Mouse (Mus musculus) liver, embryonic 16.5 days (tissue): ENCODE data around the gene Atf5. TPM values are rescaled to one million over a fixed set of nuclear protein-coding genes. Genes with fewer than 3 reads are reported as not detected.

Experiments
- ATAC-seq: fragments of 200-750 bp; cut with Nextera tagmentation; 2 replicates; pipeline ENCODE4 v1.8.0; 2017; ENCODE audit warnings: low read depth, mild to moderate bottlenecking, moderate number of reproducible peaks, moderate library complexity
- H3K27ac ChIP-seq: fragments of 300-500 bp; sonication (generic); 2 replicates; pipeline ENCODE4 v1.5.1; 2014; ENCODE audit warnings: mild to moderate bottlenecking, low read length
- H3K27me3 ChIP-seq: fragments of 300-500 bp; sonication (generic); 2 replicates; pipeline ENCODE4 v1.6.1; 2014; ENCODE audit warnings: low read depth, low read length, mixed read lengths; ENCODE audit not compliant: control insufficient read depth, insufficient read depth
- H3K36me3 ChIP-seq: fragments of 300-500 bp; sonication (generic); 2 replicates; pipeline ENCODE4 v1.6.1; 2014; ENCODE audit warnings: mild to moderate bottlenecking; ENCODE audit not compliant: control insufficient read depth, insufficient read depth
- H3K4me1 ChIP-seq: fragments of 300-500 bp; sonication (generic); 2 replicates; pipeline ENCODE4 v1.6.1; 2014; ENCODE audit warnings: low read depth, low read length, mixed read lengths; ENCODE audit not compliant: control insufficient read depth
- H3K4me2 ChIP-seq: fragments of 300-500 bp; sonication (generic); 2 replicates; pipeline ENCODE4 v1.6.1; 2014; ENCODE audit warnings: low read depth, low read length, mixed read lengths
- H3K4me3 ChIP-seq: fragments of 300-500 bp; sonication (generic); 2 replicates; pipeline ENCODE4 v1.5.1; 2014; ENCODE audit warnings: low read depth, mild to moderate bottlenecking, low read length
- H3K9ac ChIP-seq: fragments of 300-500 bp; sonication (generic); 2 replicates; pipeline ENCODE4 v1.6.1; 2014; ENCODE audit warnings: low read depth, low read length
- H3K9me3 ChIP-seq: fragments of 300-500 bp; sonication (generic); replicated peaks from 2 replicates; pipeline ENCODE4 v1.6.1; 2016; ENCODE audit warnings: low read length; ENCODE audit not compliant: control insufficient read depth
- WGBS: fragments of 180-500 bp; shearing (Covaris S2); extraction: QIAGEN DNeasy Blood & Tissue Kit; methylation state at CpG from one replicate; pipeline ENCODE4 v1.1.7; 2014; ENCODE audit not compliant: insufficient replicate concordance; 5-methylcytosine and 5-hydroxymethylcytosine counted together
- polyA plus RNA-seq: library from polyadenylated mRNA; unstranded; fragments of >200 nt; fragmentation: Nextera tagmentation; extraction: Ambion mirVana; gene quantifications from 2 replicates; pipeline ENCODE4 v1.2.1, GENCODE M21; 2015

The Atf5 gene
- 7.3 and 9.7 TPM in 2 replicates for polyA plus RNA-seq

GRCm38 (mm10) chr7:44816470-44817021 lies at the start of gene Atf5:
TSS of gene Atf5 (minus strand) at chr7:44816658.
- H3K9me3 ChIP-seq = no peaks in the 10 kb centered on the region
- peak within 1 kb of the TSS; percentile 96 for H3K27ac ChIP-seq
- under 1% methylated on average over 48 of the region's 57 CpGs for WGBS
- peaks cover 53% of the 10 kb centered on the region for H3K4me1 ChIP-seq
- peak within 1 kb of the TSS; percentile 95 for H3K4me3 ChIP-seq
- peak within 1 kb of the TSS; percentile 82 for H3K4me2 ChIP-seq
- no peaks in the 10 kb centered on the region for H3K27me3 ChIP-seq
- peak within 1 kb of the TSS; percentile 97 for H3K9ac ChIP-seq
- ATAC-seq = peak; percentile 20
- H3K36me3 ChIP-seq = peaks cover 6% of the 10 kb centered on the region; the same call in 1 of the 2 replicates

GRCm38 (mm10) chr7:44864595-44865542 lies 48.4 kb upstream of the Atf5 start:
- Histone ChIP-seq H3K4me3 (no peak overlapping the region), H3K4me2 (no peak overlapping the region), H3K9me3 (no peaks in the 10 kb centered on the region), H3K27me3 (no peaks in the 10 kb centered on the region), H3K9ac (no peak overlapping the region), H3K36me3 (peaks cover 21% of the 10 kb centered on the region), H3K4me1 (peaks cover 45% of the 10 kb centered on the region), H3K27ac (no peak overlapping the region)
- ATAC-seq = no peak
- 74% methylated on average over 24 of the region's 24 CpGs for WGBS

- H3K36me3 ChIP-seq = peaks cover 21% of the 10 kb centered on the region
- WGBS = 79% methylated on average over 11 of the region's 11 CpGs
- peaks cover 44% of the 10 kb centered on the region for H3K4me1 ChIP-seq
- no peak overlapping the region for H3K27ac ChIP-seq
- no peaks in the 10 kb centered on the region for H3K9me3 ChIP-seq
- H3K27me3 ChIP-seq = no peaks in the 10 kb centered on the region
- no peak overlapping the region for H3K9ac ChIP-seq
- ATAC-seq = no peak
- no peak overlapping the region for H3K4me3 ChIP-seq
- H3K4me2 ChIP-seq = no peak overlapping the region
These were observed 47.6 kb upstream of the Atf5 start for GRCm38 (mm10) chr7:44863982-44864494.

GRCm38 (mm10) chr7:44863210-44863609 lies 46.8 kb upstream of the Atf5 start:
- WGBS = 89% methylated on average over 14 of the region's 14 CpGs
- H3K9me3 ChIP-seq = no peaks in the 10 kb centered on the region
- no peak overlapping the region for H3K27ac ChIP-seq
- ATAC-seq = no peak
- H3K27me3 ChIP-seq = no peaks in the 10 kb centered on the region
- peaks cover 41% of the 10 kb centered on the region for H3K4me1 ChIP-seq
- H3K4me3 ChIP-seq = no peak overlapping the region
- no peak overlapping the region for H3K9ac ChIP-seq
- H3K4me2 ChIP-seq = no peak overlapping the region
- H3K36me3 ChIP-seq = peaks cover 21% of the 10 kb centered on the region

GRCm38 (mm10) chr7:44862434-44862833 lies 46.0 kb upstream of the Atf5 start:
- WGBS = 87% methylated on average over 8 of the region's 8 CpGs
- H3K4me1 ChIP-seq = peaks cover 44% of the 10 kb centered on the region
- no peak for ATAC-seq

GRCm38 (mm10) chr7:44861429-44861816 lies 45.0 kb upstream of the Atf5 start:
- no peak overlapping the region for H3K27ac ChIP-seq
- H3K27me3 ChIP-seq = no peaks in the 10 kb centered on the region
- 86% methylated on average over 14 of the region's 14 CpGs for WGBS
- H3K9me3 ChIP-seq = no peaks in the 10 kb centered on the region
- peaks cover 38% of the 10 kb centered on the region for H3K4me1 ChIP-seq
- no peak overlapping the region for H3K9ac ChIP-seq
- no peak overlapping the region for H3K4me2 ChIP-seq
- H3K4me3 ChIP-seq = no peak overlapping the region
- ATAC-seq = no peak
- H3K36me3 ChIP-seq = peaks cover 21% of the 10 kb centered on the region

More at GRCm38 (mm10) chr7:44862434-44862833, 46.0 kb upstream of the Atf5 start:
- no peaks in the 10 kb centered on the region for H3K9me3 ChIP-seq
- H3K27ac ChIP-seq = no peak overlapping the region
- no peak overlapping the region for H3K4me2 ChIP-seq
- no peak overlapping the region for H3K9ac ChIP-seq
- H3K4me3 ChIP-seq = no peak overlapping the region
- no peaks in the 10 kb centered on the region for H3K27me3 ChIP-seq
- peaks cover 21% of the 10 kb centered on the region for H3K36me3 ChIP-seq

- peaks cover 38% of the 10 kb centered on the region for H3K4me1 ChIP-seq
- H3K9me3 ChIP-seq = no peaks in the 10 kb centered on the region
- 59% methylated on average over 22 of the region's 22 CpGs for WGBS
- no peak overlapping the region for H3K4me3 ChIP-seq
- ATAC-seq = 0 out of 2 replicates have a peak, but pooled peaks have one; percentile 6
- no peak overlapping the region for H3K9ac ChIP-seq
- no peak overlapping the region for H3K27ac ChIP-seq
- no peak overlapping the region for H3K4me2 ChIP-seq
- H3K36me3 ChIP-seq = peaks cover 21% of the 10 kb centered on the region
- H3K27me3 ChIP-seq = no peaks in the 10 kb centered on the region
These were observed 44.3 kb upstream of the Atf5 start for GRCm38 (mm10) chr7:44860576-44861428.

GRCm38 (mm10) chr7:44859896-44860295 lies 43.4 kb upstream of the Atf5 start:
- Histone ChIP-seq H3K9me3 (no peaks in the 10 kb centered on the region), H3K27me3 (no peaks in the 10 kb centered on the region), H3K4me2 (no peak overlapping the region), H3K27ac (no peak overlapping the region), H3K36me3 (peaks cover 21% of the 10 kb centered on the region), H3K4me3 (no peak overlapping the region), H3K4me1 (peaks cover 38% of the 10 kb centered on the region), H3K9ac (no peak overlapping the region)
- ATAC-seq = no peak
- 81% methylated on average over 11 of the region's 11 CpGs for WGBS
